Mouse (Mus musculus) liver, postnatal 0 days (tissue): Measurements from ENCODE around the gene Hist1h2bb.

ENCODE experiments used
- CTCF ChIP-seq: sonication (generic); IDR thresholded peaks from 2 replicates; pipeline ENCODE4 v1.5.1; 2016; ENCODE audit warnings: antibody characterized with exemption, low read depth
- EP300 ChIP-seq: IDR thresholded peaks from 2 replicates; pipeline ENCODE4 v1.6.1; 2016; ENCODE audit warnings: antibody characterized with exemption, low read depth, mild to moderate bottlenecking

DNA sequence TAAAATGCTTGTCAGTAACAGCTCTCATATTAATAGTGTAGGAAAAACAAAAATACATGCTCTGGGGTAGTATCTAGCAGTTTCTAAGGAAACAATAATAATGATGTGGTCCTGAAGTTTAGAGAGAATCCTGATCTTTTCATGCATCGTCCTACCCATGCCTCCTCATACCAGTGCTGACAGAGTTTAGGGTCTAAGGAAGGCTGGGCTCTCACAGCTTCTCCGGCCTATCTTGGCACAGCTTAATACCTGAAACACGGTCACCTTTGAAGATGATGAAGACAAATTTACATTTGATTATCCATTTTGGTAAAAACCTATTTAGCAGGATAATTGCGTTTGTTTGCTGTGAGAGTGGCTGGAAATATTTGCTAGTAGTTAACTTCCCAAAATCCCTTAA lies 2.6 kb upstream of the Hist1h2bb start:
- TF ChIP-seq EP300 = no peak
- TF ChIP-seq CTCF = no peak
